Mouse (Mus musculus) gastrocnemius, adult 2 months (tissue): Measurements from ENCODE around the gene Cdc73. TPM values are rescaled to one million over a fixed set of nuclear protein-coding genes. Genes with fewer than 3 reads are reported as not detected.

Experiments
- DNase-seq: peaks from one replicate; pipeline ENCODE4 v3.0.0; 2022
- H3K27ac ChIP-seq: fragments of 200-600 bp; 2 replicates; pipeline ENCODE4 v1.8.1; 2022; ENCODE audit warnings: mild to moderate bottlenecking
- H3K4me3 ChIP-seq: fragments of 200-600 bp; 2 replicates; pipeline ENCODE4 v1.8.1; 2022; ENCODE audit warnings: mild to moderate bottlenecking, moderate library complexity
- CTCF ChIP-seq: fragments of 200-600 bp; IDR thresholded peaks from 2 replicates; pipeline ENCODE4 v1.8.1; 2022; ENCODE audit warnings: antibody characterized with exemption, mild to moderate bottlenecking, moderate library complexity
- intact Hi-C: fragments of 180-260 bp; cut with DNase I; formaldehyde crosslinking; loops from one replicate; pipeline ENCODE4 v1.15.1; 2025
- total RNA-seq, 2 experiments: library from RNA; stranded (reverse); gene quantifications; 2 replicates each; pipeline ENCODE4 v1.2.3; 2021

The Cdc73 gene
- total RNA-seq, 2 experiments from 2014 or later = 48.8 to 52.7 TPM

DNA sequence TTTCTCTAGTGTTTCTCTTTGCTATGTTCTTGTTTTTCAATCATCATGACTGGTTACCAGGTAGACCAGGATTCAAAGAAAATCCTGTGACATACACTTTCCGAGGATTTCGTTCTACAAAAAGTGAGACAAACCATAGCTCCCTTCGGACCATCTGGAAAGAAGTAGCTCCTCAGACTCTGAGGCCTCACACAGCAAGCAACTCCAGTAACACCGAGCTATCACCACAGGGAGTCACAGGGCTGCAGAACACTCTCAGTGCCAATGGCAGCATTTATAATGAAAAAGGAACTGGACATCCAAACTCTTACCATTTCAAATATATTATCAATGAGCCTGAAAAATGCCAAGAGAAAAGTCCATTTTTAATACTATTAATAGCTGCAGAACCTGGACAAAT, 56.5 kb downstream of the Cdc73 start:
- TF ChIP-seq CTCF = no peak
- Histone ChIP-seq H3K27ac (peak overlapping the region; percentile 46; the same call in 1 of the 2 replicates), H3K4me3 (peak overlapping the region; percentile 5; the same call in 1 of the 2 replicates)
- intact Hi-C loops = loop anchor here (10.0 kb wide), 2 partner anchors 121 to 341 kb away; no protein-coding TSS in a partner anchor
- DNase-seq = no peak

DNA sequence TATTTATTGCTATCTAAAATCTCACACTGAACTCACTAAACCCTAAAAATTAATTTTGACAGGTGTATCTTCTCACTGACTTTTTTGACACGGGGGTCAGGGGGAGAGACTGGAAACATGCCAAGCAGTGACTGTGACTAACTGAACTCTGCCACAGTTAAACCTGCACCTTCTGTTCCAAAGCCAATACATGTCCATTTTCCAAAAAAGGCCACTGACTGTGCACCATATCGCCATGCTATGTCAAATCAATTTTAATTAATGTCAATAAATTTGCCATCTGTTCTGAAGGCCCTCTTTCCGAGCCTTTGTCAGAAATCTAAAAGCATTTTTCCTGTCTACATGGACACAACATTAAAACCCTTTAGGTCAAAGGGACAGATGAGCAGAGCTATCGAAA, 57.3 kb downstream of the Cdc73 start:
- DNase-seq = no peak
- intact Hi-C loops = loop anchor here (10.0 kb wide), 2 partner anchors 121 to 341 kb away; no protein-coding TSS in a partner anchor
- no peak overlapping the region for H3K27ac ChIP-seq
- H3K4me3 ChIP-seq = no peak overlapping the region
- TF ChIP-seq CTCF = no peak

DNA sequence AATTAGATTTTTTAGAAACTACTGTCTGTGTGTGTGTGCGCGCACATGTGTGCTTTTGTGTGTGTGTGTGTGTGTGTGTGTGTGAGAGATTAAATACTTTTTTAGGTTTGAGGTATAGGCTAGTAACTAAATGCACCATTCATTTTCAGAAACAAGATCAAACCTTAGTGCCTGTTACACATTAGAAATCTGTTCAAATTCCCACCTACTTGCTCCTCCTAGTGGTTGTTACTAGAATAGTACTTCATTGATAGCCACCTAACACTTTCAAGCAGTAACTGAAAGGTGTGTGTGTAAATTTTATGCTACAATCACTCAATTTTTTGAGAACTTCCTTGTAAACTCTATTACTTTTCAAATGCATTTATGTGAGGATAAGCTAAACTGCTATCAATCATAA, 58.5 kb downstream of the Cdc73 start:
- intact Hi-C loops = loop anchor here (10.0 kb wide), 2 partner anchors 119 to 339 kb away; no protein-coding TSS in a partner anchor
- Histone ChIP-seq H3K4me3 (peak overlapping the region; percentile 66; the same call in 1 of the 2 replicates), H3K27ac (no peak overlapping the region)
- no peak for DNase-seq
- TF ChIP-seq CTCF = peak; percentile 76

DNA sequence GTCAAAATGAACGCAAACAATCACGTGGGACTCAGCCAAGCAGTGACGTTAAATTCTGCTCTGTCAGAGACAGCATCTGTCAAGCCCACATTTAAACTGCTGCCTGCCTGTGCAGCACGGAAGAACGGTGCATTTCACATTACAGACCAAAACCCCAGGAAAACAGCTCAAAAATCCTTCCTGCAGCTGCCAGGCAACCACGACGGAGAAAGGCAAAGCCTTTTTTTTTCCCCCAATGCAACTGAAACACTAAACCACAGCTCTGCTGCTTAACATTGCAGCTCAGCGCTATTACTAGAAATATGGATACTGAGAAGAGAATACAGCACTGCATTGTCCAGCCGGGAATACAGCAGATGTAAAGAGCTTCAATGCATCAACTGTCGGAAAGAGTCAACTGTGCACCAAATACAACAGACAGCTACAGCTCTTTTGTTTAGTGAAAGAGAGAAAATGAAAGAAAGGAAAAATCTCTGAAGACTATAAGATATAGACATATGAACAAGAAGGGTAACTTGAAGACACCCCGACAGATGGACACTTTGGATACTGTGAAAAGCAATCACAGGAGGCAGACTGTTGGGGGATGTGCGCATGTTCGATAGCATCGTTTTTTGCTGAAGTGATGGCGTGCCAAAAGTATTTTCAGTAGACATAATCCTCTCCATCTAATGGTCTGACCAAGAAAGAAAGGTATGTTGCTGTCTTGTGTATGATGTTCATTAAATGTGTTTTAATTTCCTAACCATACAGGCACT, 61.9 kb downstream of the Cdc73 start, which contains the start of gene B3galt2:
Gene B3galt2 (plus strand): TSS at position 15 of the 758 bp plus-strand sequence.
- intact Hi-C loops = loop anchor here (10.0 kb wide), 2 partner anchors 116 to 336 kb away; no protein-coding TSS in a partner anchor
- peak within 1 kb of the TSS; percentile 61 for H3K27ac ChIP-seq
- peak; percentile 23 for DNase-seq

DNA sequence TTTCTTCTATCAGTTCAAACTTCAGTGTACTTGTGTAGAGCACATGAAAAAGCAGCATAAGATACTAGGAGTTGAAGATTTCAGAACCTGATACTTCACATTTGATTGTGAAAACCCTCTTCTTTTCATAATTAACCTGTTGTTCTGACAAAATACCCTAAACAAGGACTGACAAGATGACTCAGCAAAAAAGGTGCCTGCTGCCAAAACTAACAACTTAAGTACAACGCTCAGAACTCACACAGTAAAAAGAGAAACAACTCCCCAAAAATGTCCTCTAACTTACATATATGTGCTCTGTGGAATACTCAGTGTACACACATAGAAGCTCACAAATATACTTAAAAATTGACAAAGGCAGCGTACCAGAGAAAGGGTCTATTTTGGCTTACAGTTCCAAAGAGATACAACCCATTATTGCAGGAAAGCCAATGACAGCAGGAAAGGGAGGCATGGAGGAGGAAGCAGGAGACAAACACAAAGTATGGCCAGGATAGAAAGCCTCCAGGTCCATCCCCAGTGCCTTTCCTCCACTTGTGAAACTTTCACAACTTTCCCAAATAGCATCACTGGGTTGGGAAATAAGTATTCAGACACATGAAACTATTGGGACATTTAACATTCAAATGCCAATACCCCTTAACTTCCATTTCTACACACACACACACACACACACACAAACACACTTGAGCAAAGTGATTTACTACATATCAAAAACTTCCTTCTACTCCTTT, 69.7 kb downstream of the Cdc73 start:
- no peak for TF ChIP-seq CTCF
- no peak overlapping the region for H3K27ac ChIP-seq
- no peak overlapping the region for H3K4me3 ChIP-seq
- intact Hi-C loops = no loop called here
- no peak for DNase-seq

More for the DNA sequence above, 61.9 kb downstream of the Cdc73 start, which contains the start of gene B3galt2:
- H3K4me3 ChIP-seq = peak within 1 kb of the TSS; percentile 66
- no peak for TF ChIP-seq CTCF

DNA sequence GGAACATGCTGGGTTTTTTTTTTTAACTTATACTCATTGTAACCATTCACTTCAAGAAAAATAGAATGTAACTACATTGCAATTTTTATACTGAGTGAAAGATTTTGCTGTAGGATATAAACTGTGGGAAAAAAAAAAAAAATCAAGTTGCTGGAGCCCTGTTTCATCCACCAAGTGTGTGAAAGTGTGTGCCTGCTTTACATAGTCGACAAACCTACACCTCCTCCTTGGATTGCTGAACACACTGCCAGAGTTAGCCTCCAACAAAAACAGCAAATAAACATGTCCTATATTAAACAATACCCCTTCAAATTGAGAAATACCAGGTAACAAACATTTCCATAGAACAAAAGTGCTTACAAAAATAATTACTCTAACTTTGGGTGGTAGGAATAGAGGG, 70.3 kb downstream of the Cdc73 start:
- TF ChIP-seq CTCF = no peak
- no peak overlapping the region for H3K4me3 ChIP-seq
- no peak for DNase-seq
- intact Hi-C loops = no loop called here
- no peak overlapping the region for H3K27ac ChIP-seq

DNA sequence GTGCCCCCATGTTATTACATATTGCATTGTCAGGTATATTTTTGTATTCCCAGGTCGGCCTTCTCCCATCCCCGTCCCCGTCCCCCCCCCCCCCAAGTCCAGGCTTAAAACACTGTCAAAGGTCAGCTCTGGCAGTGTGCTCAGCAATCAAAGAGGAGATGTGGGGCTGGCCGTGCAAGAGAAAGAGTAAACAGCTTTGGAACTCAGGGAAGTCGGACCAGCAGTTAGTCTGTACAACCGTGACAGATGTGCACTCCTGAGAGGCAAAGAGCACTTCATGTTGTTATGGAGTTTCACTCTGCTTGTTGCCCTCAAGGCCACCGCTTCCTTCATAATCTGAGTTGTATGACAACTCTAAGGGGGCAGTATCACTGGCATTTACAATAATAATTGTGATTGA, 71.4 kb downstream of the Cdc73 start:
- Histone ChIP-seq H3K27ac (no peak overlapping the region), H3K4me3 (no peak overlapping the region)
- TF ChIP-seq CTCF = no peak
- DNase-seq = no peak
- intact Hi-C loops = no loop called here

DNA sequence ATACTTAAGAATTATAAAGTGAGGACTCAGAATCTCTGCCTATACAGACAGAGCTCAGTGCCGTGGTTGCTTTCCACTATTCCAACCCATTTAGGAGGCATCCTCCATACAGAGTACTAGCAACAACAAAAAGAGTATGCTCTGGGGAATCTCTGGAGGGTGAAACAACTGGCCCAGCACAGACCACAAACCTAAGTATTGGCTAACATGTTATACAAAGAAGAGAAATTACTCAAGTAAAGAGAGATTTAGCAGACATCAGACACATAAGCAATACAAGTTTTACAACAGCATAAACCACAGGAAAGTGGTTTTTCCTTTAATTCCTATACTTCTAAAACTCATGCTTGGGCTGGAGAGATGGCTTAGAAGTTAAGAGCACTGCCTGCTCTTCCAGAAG, 80.1 kb downstream of the Cdc73 start:
- intact Hi-C loops = no loop called here
- TF ChIP-seq CTCF = no peak
- Histone ChIP-seq H3K4me3 (no peak overlapping the region), H3K27ac (no peak overlapping the region)
- DNase-seq = no peak

DNA sequence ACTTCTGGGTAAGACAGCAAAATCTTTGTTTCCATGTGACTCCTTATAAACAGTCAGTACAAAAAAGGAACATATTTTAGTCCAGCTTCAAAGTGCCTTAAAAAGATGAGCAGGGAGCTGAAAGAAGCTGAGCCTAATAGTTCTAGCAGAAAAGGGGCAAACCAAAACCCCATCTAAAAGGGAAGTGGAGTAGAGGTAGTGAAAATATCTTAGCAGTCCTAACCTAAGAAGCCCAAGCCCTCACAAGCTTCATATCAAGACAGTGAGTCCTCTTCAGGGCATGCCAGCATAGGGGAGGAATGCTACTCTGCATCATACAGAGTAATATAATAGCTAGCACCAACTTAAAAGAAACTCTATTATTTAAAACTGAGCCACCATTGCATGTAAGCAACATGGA, 80.8 kb downstream of the Cdc73 start:
- intact Hi-C loops = no loop called here
- H3K4me3 ChIP-seq = no peak overlapping the region
- TF ChIP-seq CTCF = no peak
- DNase-seq = no peak
- H3K27ac ChIP-seq = no peak overlapping the region

DNA sequence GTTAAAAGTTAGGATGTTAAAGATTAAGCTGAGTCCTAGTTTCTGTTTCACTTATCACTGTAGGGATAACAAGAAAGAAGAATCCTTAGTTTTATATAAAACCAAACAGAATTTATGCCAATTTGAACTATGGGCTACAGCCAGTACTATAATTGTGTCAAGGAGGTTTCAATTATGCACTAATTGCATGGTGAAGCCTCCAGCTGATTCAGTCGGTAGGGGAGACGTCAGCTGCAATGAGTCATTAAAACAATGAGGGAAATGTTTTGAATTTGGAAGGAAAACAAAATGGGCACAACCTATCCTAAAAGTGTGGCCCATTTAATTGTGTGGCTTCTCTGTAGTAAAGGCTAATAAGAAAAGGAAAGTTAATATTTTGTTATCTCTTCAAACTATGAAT, 82.9 kb downstream of the Cdc73 start:
- no peak for TF ChIP-seq CTCF
- intact Hi-C loops = no loop called here
- no peak for DNase-seq
- H3K4me3 ChIP-seq = no peak overlapping the region
- H3K27ac ChIP-seq = no peak overlapping the region

DNA sequence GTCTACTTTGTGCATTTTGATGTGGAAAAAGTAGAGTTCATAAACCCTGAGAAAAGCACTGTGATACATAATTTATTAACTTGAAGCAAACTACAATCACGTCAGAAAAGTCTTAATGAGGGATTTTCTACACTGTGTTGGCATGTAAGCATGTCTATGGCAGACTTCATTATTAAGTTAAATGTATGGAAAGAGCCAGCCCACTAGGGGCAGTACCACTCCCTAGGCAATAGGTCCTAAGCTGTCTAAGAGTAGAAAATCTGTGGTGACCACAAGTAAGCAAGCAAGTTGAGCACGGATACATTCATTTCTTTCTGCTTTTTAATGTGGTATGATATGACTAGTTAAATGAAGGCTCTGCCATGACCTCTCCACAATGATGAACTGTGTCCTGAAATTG, 89.8 kb downstream of the Cdc73 start:
- intact Hi-C loops = no loop called here
- H3K4me3 ChIP-seq = no peak overlapping the region
- H3K27ac ChIP-seq = no peak overlapping the region
- DNase-seq = no peak
- no peak for TF ChIP-seq CTCF

DNA sequence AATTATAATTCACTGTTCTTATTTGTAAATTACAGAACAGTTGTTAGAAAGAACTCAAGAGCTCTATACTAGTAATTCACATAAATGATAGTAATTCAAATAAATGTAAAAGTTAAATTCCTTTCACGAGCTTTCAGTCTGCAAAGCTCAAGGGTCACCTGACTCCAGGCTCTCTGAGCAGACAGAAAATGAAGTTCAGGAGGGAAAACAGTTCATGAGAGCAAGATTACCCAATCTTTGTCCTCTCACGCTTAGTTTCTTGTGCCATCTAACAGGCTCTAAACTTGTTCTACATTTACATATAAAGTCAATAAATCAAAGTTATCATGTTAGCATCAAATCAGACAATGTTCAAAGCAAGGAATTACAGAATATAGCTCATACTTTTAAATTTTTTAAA, 93.8 kb downstream of the Cdc73 start:
- no peak for TF ChIP-seq CTCF
- intact Hi-C loops = no loop called here
- Histone ChIP-seq H3K4me3 (no peak overlapping the region), H3K27ac (no peak overlapping the region)
- no peak for DNase-seq

DNA sequence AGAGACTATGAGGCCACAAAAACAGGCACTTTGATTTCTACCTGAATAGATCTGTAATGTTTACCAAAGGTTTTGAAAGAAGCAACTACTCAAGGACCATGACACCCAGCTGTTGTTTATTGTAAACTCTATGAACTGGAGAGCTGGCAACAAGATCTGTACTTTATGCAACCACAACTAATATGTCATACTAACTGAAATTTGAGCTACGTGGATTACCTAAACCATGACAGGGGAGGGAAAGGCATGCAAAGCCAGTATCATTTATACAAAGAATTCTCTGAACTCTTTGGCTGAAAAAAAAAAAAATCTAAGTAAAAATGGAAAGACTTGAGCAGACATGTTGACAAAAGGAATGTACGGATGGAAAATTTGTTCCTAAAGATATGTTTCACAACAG, 105.8 kb downstream of the Cdc73 start:
- DNase-seq = no peak
- intact Hi-C loops = no loop called here
- TF ChIP-seq CTCF = no peak

More for the DNA sequence above, 105.8 kb downstream of the Cdc73 start:
- Histone ChIP-seq H3K4me3 (no peak overlapping the region), H3K27ac (no peak overlapping the region)
